Mouse (Mus musculus): ENCODE measurements around the gene Ntn3. TPM values are rescaled to one million over a fixed set of nuclear protein-coding genes. Genes with fewer than 3 reads are reported as not detected.

The Ntn3 gene
- polyA plus RNA-seq, 1 experiment from 2014 or later = 2.0 TPM

DNA sequence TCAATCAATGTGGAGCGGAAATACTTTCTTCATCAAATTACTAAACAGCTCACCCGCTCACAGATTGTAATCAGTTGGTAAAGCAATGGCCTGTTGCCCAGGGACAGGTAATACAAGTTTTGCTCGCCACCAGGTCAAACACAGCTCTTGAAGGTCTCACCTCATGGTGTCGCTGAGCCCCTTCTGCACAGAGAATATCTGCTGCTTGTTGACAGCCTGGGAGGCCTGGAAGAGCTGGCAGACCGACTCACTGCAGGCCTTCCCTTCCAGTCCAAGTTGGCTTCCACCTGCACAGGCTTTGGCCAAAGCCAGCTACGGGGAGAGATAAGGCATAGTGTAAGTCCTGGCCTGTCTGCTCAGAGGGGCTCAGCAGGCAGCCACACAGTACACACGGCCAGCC lies 27.6 kb upstream of the Ntn3 start:
- 94% methylated on average over 7 of the region's 7 CpGs for WGBS (ENCODE audit: insufficient replicate concordance)
- no peak overlapping the region for H3K27ac ChIP-seq (ENCODE audit: low read depth, low read length)
- no peak overlapping the region for H3K4me2 ChIP-seq
- ATAC-seq (replicated peaks; ENCODE audit: insufficient number of reproducible peaks, low FRiP score, low TSS enrichment) = no peak
- H3K4me3 ChIP-seq (ENCODE audit: low read depth, low read length) = no peak overlapping the region
- no peaks in the 10 kb centered on the region for H3K9me3 ChIP-seq (replicated peaks; ENCODE audit: control insufficient read depth, low read length)
- H3K27me3 ChIP-seq (ENCODE audit: control insufficient read depth, insufficient read depth, low read length) = no peaks in the 10 kb centered on the region
- no peak overlapping the region for H3K9ac ChIP-seq (ENCODE audit: low read depth, low read length)
- no peaks in the 10 kb centered on the region for H3K4me1 ChIP-seq (ENCODE audit: control insufficient read depth, insufficient read depth, low read length)
- H3K36me3 ChIP-seq (ENCODE audit: control insufficient read depth, insufficient read depth, low read length) = peaks cover 66% of the 10 kb centered on the region

GRCm38 (mm10) chr17:24236479-24236878 lies 27.1 kb upstream of the Ntn3 start:
- H3K4me3 ChIP-seq (ENCODE audit: low read depth, low read length) = no peak overlapping the region
- H3K9me3 ChIP-seq (replicated peaks; ENCODE audit: control insufficient read depth, low read length) = no peaks in the 10 kb centered on the region
- no peaks in the 10 kb centered on the region for H3K27me3 ChIP-seq (ENCODE audit: control insufficient read depth, insufficient read depth, low read length)
- peaks cover 68% of the 10 kb centered on the region for H3K36me3 ChIP-seq (ENCODE audit: control insufficient read depth, insufficient read depth, low read length)
- 89% methylated on average over 1 of the region's 1 CpGs for WGBS (ENCODE audit: insufficient replicate concordance)
- H3K4me2 ChIP-seq = no peak overlapping the region
- no peaks in the 10 kb centered on the region for H3K4me1 ChIP-seq (ENCODE audit: control insufficient read depth, insufficient read depth, low read length)
- ATAC-seq (replicated peaks; ENCODE audit: insufficient number of reproducible peaks, low FRiP score, low TSS enrichment) = no peak
- H3K27ac ChIP-seq (ENCODE audit: low read depth, low read length) = no peak overlapping the region
- no peak overlapping the region for H3K9ac ChIP-seq (ENCODE audit: low read depth, low read length)

DNA sequence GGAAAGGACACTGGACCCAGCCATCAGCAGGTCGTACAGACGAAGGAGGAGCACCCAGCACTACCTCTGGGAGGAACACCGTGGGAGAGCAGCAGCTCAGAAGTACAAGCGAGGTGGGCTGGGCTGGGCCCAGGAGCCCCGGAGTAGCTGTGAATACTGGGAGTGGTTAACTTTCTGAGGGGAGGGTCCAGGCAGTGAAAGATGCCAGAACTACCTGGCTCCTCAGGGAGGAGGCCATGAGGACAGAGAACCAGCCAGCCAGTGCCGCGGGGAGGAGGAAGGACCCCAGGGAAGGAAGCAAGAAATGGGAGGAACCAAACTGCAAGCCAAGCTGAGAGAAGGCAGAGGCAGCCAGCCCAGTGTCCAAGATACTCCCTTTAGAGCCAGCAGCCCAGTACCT lies 18.6 kb upstream of the Ntn3 start:
- no peak for ATAC-seq (replicated peaks; ENCODE audit: insufficient number of reproducible peaks, low FRiP score, low TSS enrichment)
- H3K36me3 ChIP-seq (ENCODE audit: control insufficient read depth, insufficient read depth, low read length) = peaks cover 70% of the 10 kb centered on the region
- H3K4me2 ChIP-seq = no peak overlapping the region
- H3K4me1 ChIP-seq (ENCODE audit: control insufficient read depth, insufficient read depth, low read length) = no peaks in the 10 kb centered on the region
- no peaks in the 10 kb centered on the region for H3K9me3 ChIP-seq (replicated peaks; ENCODE audit: control insufficient read depth, low read length)
- WGBS (ENCODE audit: insufficient replicate concordance) = 82% methylated on average over 7 of the region's 7 CpGs
- H3K4me3 ChIP-seq (ENCODE audit: low read depth, low read length) = no peak overlapping the region
- H3K9ac ChIP-seq (ENCODE audit: low read depth, low read length) = no peak overlapping the region
- H3K27me3 ChIP-seq (ENCODE audit: control insufficient read depth, insufficient read depth, low read length) = no peaks in the 10 kb centered on the region
- H3K27ac ChIP-seq (ENCODE audit: low read depth, low read length) = no peak overlapping the region

DNA sequence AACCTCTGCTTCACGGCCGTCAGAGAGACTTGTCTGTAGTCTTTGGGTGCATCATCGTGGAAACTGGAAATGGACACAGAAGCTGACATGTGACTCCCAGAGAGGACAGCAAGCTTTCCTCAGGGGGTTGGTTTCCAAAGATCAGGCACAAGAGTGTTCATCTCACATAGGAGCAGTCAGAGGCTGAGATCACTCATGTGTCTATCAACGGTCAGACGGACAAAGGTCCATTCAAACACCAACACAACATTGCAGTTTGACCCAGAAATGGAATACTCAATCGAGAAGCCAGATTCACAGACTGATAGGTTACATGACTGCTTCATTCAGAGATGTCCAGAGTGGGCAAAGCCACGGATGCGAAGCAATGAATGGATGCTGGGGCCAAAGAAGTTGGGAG lies 17.4 kb upstream of the Ntn3 start:
- H3K4me1 ChIP-seq (ENCODE audit: control insufficient read depth, insufficient read depth, low read length) = no peaks in the 10 kb centered on the region
- H3K4me2 ChIP-seq = no peak overlapping the region
- peaks cover 62% of the 10 kb centered on the region for H3K36me3 ChIP-seq (ENCODE audit: control insufficient read depth, insufficient read depth, low read length)
- H3K9ac ChIP-seq (ENCODE audit: low read depth, low read length) = no peak overlapping the region
- no peaks in the 10 kb centered on the region for H3K9me3 ChIP-seq (replicated peaks; ENCODE audit: control insufficient read depth, low read length)
- peak overlapping the region; percentile 79; the same call in 1 of the 2 replicates for H3K27ac ChIP-seq (ENCODE audit: low read depth, low read length)
- 92% methylated on average over 8 of the region's 8 CpGs for WGBS (ENCODE audit: insufficient replicate concordance)
- ATAC-seq (replicated peaks; ENCODE audit: insufficient number of reproducible peaks, low FRiP score, low TSS enrichment) = no peak
- H3K27me3 ChIP-seq (ENCODE audit: control insufficient read depth, insufficient read depth, low read length) = no peaks in the 10 kb centered on the region
- no peak overlapping the region for H3K4me3 ChIP-seq (ENCODE audit: low read depth, low read length)

GRCm38 (mm10) chr17:24225851-24226250 lies 16.5 kb upstream of the Ntn3 start:
- Histone ChIP-seq H3K27ac (ENCODE audit: low read depth, low read length) (peak overlapping the region; percentile 79; the same call in 1 of the 2 replicates), H3K27me3 (ENCODE audit: control insufficient read depth, insufficient read depth, low read length) (no peaks in the 10 kb centered on the region), H3K36me3 (ENCODE audit: control insufficient read depth, insufficient read depth, low read length) (peaks cover 58% of the 10 kb centered on the region), H3K9ac (ENCODE audit: low read depth, low read length) (no peak overlapping the region; the same call in 1 of the 2 replicates), H3K9me3 (replicated peaks; ENCODE audit: control insufficient read depth, low read length) (no peaks in the 10 kb centered on the region), H3K4me3 (ENCODE audit: low read depth, low read length) (no peak overlapping the region), H3K4me2 (no peak overlapping the region), H3K4me1 (ENCODE audit: control insufficient read depth, insufficient read depth, low read length) (peaks cover 4% of the 10 kb centered on the region)
- ATAC-seq (replicated peaks; ENCODE audit: insufficient number of reproducible peaks, low FRiP score, low TSS enrichment) = peak; percentile 82
- 69% methylated on average over 5 of the region's 5 CpGs for WGBS (ENCODE audit: insufficient replicate concordance)

- Histone ChIP-seq H3K27me3 (ENCODE audit: control insufficient read depth, insufficient read depth, low read length) (no peaks in the 10 kb centered on the region), H3K27ac (ENCODE audit: low read depth, low read length) (no peak overlapping the region), H3K4me2 (no peak overlapping the region), H3K4me1 (ENCODE audit: control insufficient read depth, insufficient read depth, low read length) (peaks cover 9% of the 10 kb centered on the region), H3K9me3 (replicated peaks; ENCODE audit: control insufficient read depth, low read length) (no peaks in the 10 kb centered on the region), H3K9ac (ENCODE audit: low read depth, low read length) (no peak overlapping the region; the same call in 1 of the 2 replicates), H3K36me3 (ENCODE audit: control insufficient read depth, insufficient read depth, low read length) (peaks cover 50% of the 10 kb centered on the region), H3K4me3 (ENCODE audit: low read depth, low read length) (no peak overlapping the region)
- no peak for ATAC-seq (replicated peaks; ENCODE audit: insufficient number of reproducible peaks, low FRiP score, low TSS enrichment)
- WGBS (ENCODE audit: insufficient replicate concordance) = 90% methylated on average over 10 of the region's 10 CpGs
Observed at GRCm38 (mm10) chr17:24224741-24225140, 15.4 kb upstream of the Ntn3 start.

GRCm38 (mm10) chr17:24223513-24223912 lies 14.2 kb upstream of the Ntn3 start:
- WGBS (ENCODE audit: insufficient replicate concordance) = 83% methylated on average over 5 of the region's 5 CpGs
- Histone ChIP-seq H3K9me3 (replicated peaks; ENCODE audit: control insufficient read depth, low read length) (no peaks in the 10 kb centered on the region), H3K9ac (ENCODE audit: low read depth, low read length) (no peak overlapping the region), H3K4me3 (ENCODE audit: low read depth, low read length) (no peak overlapping the region), H3K36me3 (ENCODE audit: control insufficient read depth, insufficient read depth, low read length) (peaks cover 44% of the 10 kb centered on the region), H3K4me2 (no peak overlapping the region), H3K27me3 (ENCODE audit: control insufficient read depth, insufficient read depth, low read length) (no peaks in the 10 kb centered on the region), H3K4me1 (ENCODE audit: control insufficient read depth, insufficient read depth, low read length) (peaks cover 12% of the 10 kb centered on the region), H3K27ac (ENCODE audit: low read depth, low read length) (no peak overlapping the region)
- ATAC-seq (replicated peaks; ENCODE audit: insufficient number of reproducible peaks, low FRiP score, low TSS enrichment) = no peak

DNA sequence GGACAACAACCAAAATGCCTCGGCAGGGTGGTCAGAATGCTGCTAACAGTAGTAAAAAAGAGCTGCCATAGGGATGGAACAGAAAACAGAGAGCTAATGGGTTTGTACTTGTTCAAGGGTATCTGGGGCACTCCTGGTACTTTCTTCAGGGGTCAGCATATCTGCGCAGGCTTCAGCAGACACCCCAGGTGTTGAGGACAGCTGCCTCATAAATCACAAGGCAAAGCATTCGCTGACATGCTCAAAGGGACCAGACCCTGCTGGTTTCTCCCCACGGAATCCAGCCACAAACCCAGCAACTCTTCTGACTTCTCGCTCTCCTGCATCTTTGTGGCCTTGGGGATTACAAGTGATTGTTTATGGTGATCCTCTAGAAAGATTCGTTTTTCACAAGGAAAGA lies 13.3 kb upstream of the Ntn3 start:
- no peaks in the 10 kb centered on the region for H3K27me3 ChIP-seq (ENCODE audit: control insufficient read depth, insufficient read depth, low read length)
- WGBS (ENCODE audit: insufficient replicate concordance) = 76% methylated on average over 6 of the region's 6 CpGs

More for the DNA sequence above, 13.3 kb upstream of the Ntn3 start:
- Histone ChIP-seq H3K27ac (ENCODE audit: low read depth, low read length) (no peak overlapping the region), H3K4me1 (ENCODE audit: control insufficient read depth, insufficient read depth, low read length) (peaks cover 12% of the 10 kb centered on the region), H3K36me3 (ENCODE audit: control insufficient read depth, insufficient read depth, low read length) (peaks cover 40% of the 10 kb centered on the region), H3K4me2 (no peak overlapping the region), H3K9ac (ENCODE audit: low read depth, low read length) (no peak overlapping the region), H3K4me3 (ENCODE audit: low read depth, low read length) (no peak overlapping the region), H3K9me3 (replicated peaks; ENCODE audit: control insufficient read depth, low read length) (no peaks in the 10 kb centered on the region)
- no peak for ATAC-seq (replicated peaks; ENCODE audit: insufficient number of reproducible peaks, low FRiP score, low TSS enrichment)

Measured in heart, embryonic 11.5 days (tissue).